Mouse (Mus musculus) megakaryocyte, embryonic 14.5 days (primary cell): Measurements from ENCODE around the gene Zfp9.

Source experiments
- FLI1 ChIP-seq: IDR thresholded peaks from 2 replicates; pipeline ENCODE4 v1.6.1; 2012; ENCODE audit warnings: low read length, inconsistent platforms, mixed read lengths
- GATA1 ChIP-seq: IDR thresholded peaks from 3 replicates; pipeline ENCODE4 v1.6.1; 2012; ENCODE audit warnings: mixed read lengths, low read length, inconsistent platforms, borderline replicate concordance

DNA sequence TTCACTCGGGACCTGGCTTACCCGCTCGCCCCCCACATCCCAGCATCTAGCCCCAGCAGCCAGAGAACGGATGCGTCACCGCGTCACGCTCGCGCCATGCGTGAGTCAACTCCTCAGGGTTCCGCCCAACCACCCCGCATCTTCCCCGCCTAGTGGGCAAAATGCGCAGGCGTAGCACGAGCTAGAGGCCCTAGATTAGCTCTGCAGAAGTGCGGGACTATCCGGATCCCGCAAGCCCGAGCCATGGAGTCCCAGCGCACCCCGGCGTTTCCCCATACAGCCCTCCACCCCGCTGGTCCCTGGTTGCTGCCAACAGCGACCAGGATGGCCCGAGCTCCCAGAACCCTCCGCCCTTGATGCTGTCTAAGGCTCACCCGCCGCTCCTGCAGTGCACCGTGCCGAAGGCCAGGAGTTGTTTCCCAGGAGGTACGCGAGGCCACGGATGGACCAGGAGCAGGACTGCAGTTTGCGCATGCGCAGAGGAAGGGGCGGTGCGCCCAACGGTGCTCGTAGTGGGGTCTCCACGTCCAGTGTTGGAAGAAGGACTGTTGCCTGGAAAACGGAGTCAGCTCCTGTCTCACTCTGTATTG, 24.0 kb downstream of the Zfp9 start, which contains the start of gene Zfp248:
- TF ChIP-seq GATA1 (no peak), FLI1 (no peak)
